Mouse (Mus musculus) stomach, postnatal 0 days (tissue): ENCODE measurements at regions not wholly inside any gene's neighbourhood (a gene's known extent, or its start where the extent isn't known, plus 50 kb on each side); places are given as distances from the start of the nearest gene placed in this dataset.

ENCODE experiments used
- CTCF ChIP-seq: IDR thresholded peaks from 2 replicates; pipeline ENCODE4 v1.5.1; 2016; ENCODE audit warnings: antibody characterized with exemption, low read depth, mild to moderate bottlenecking, moderate library complexity
- EP300 ChIP-seq: optimal IDR thresholded peaks from 2 replicates; pipeline ENCODE3; 2016; ENCODE audit warnings: antibody characterized with exemption

DNA sequence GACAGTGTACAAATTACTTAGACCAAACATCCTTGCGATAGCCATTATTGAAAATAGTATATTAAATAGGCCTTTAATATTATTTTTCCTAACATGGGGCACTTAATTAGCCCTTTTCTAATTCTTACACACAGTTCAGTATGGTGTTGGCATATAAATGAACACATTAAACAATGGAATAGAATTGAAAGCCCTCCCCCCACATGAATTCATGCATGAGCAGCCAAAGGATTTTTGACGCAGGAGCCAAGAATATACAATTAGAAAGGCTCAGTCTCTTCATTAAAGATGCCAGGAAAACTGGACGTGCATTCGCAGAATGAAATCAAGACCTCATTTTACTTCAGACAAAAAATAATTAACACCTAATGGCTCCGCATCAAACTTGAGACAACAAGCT lies 172.9 kb upstream of the Phactr1 start:
- TF ChIP-seq EP300 = no peak
- TF ChIP-seq CTCF = no peak
